Comparison of ENCODE assay signal across 1 mouse cellular context in genomic region chr5:137512847-137513794, GRCm38 (mm10).
TF ChIP-seq lines count a peak whose summit lies in the region.

No protein-coding gene starts in this region.

TF ChIP-seq in CH12.LX, 34 proteins besides CTCF, POLR2A, EP300 and RAD21:
- TF ChIP-seq TBP (conservative IDR thresholded peaks at IDR 0.05; ENCODE audit: low read depth, low read length) (no peak), SMC3 (IDR thresholded peaks at IDR 0.05; ENCODE audit: low read depth, low read length) (peak; percentile 48)
